Mouse (Mus musculus): ENCODE measurements around the gene Gm49320. TPM values are rescaled to one million over a fixed set of nuclear protein-coding genes. Genes with fewer than 3 reads are reported as not detected.
A peak's percentile ranks its signal among the peaks of the same experiment; 100 is the strongest.

Gene Gm49320
- total and polyA plus RNA-seq, 2 experiments from 2014 or later, result 0.74 TPM; not detected in 1

- TF ChIP-seq CTCF (IDR thresholded peaks at IDR 0.05; ENCODE audit: low read depth), result no peak
- Histone ChIP-seq H3K4me2 (ENCODE audit: low read depth, low read length) (no peak overlapping the region), H3K36me3 (ENCODE audit: insufficient read depth, low read length) (peaks cover 64% of the 10 kb centered on the region), H3K27ac (no peak overlapping the region), H3K9me3 (ENCODE audit: low read length) (no peaks in the 10 kb centered on the region), H3K9ac (replicated peaks; ENCODE audit: low read length) (no peak overlapping the region), H3K27me3 (ENCODE audit: insufficient read depth, low read length) (no peaks in the 10 kb centered on the region), H3K4me1 (ENCODE audit: insufficient read depth, low read length) (peaks cover 6% of the 10 kb centered on the region), H3K4me3 (ENCODE audit: low read length) (no peak overlapping the region)
- DNase-seq (ENCODE audit: low spot score), result no peak
- WGBS, result 92% methylated on average over 5 of the region's 5 CpGs
- ATAC-seq, result no peak
These were observed 6.4 kb downstream of the Gm49320 start for GRCm38 (mm10) chr8:4245061-4245460.

GRCm38 (mm10) chr8:4245737-4246136 is 7.1 kb downstream of the Gm49320 start:
- peaks cover 64% of the 10 kb centered on the region for H3K36me3 ChIP-seq (ENCODE audit: insufficient read depth, low read length)

DNA sequence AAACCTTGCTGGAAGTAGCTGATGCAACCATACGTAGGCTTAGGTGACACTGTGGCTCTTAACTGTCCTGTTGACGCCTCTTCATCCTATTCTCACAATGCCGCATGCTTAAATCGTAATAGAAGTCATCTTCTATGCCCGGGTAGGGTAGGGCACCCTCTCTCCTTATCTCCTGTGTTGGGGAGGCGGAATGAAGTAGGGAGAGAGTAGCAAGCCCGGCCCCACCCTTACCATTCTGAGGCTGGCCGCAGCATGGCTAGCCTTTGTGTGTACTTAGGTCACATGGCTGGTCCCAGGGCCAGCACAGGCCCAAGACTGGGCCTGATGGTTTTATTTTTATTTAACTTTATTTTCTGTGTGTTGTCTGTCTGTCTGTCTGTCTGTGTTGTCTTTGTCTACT is 8.6 kb downstream of the Gm49320 start:
- Histone ChIP-seq H3K9ac (replicated peaks; ENCODE audit: low read length) (no peak overlapping the region), H3K27ac (no peak overlapping the region), H3K36me3 (ENCODE audit: insufficient read depth, low read length) (peaks cover 54% of the 10 kb centered on the region), H3K4me2 (ENCODE audit: low read depth, low read length) (no peak overlapping the region), H3K27me3 (ENCODE audit: insufficient read depth, low read length) (no peaks in the 10 kb centered on the region), H3K4me1 (ENCODE audit: insufficient read depth, low read length) (no peaks in the 10 kb centered on the region), H3K9me3 (ENCODE audit: low read length) (no peaks in the 10 kb centered on the region), H3K4me3 (ENCODE audit: low read length) (no peak overlapping the region)
- TF ChIP-seq CTCF (IDR thresholded peaks at IDR 0.05; ENCODE audit: low read depth), result no peak
- DNase-seq (ENCODE audit: low spot score), result no peak
- ATAC-seq, result no peak
- WGBS, result 94% methylated on average over 8 of the region's 8 CpGs

More at GRCm38 (mm10) chr8:4245737-4246136, 7.1 kb downstream of the Gm49320 start:
- peaks cover 2% of the 10 kb centered on the region; the same call in 1 of the 2 replicates for H3K4me1 ChIP-seq (ENCODE audit: insufficient read depth, low read length)
- 75% methylated on average over 13 of the region's 13 CpGs for WGBS
- no peak overlapping the region for H3K27ac ChIP-seq
- H3K27me3 ChIP-seq (ENCODE audit: insufficient read depth, low read length), result no peaks in the 10 kb centered on the region
- DNase-seq (ENCODE audit: low spot score) (no peak), ATAC-seq (no peak)
- H3K4me3 ChIP-seq (ENCODE audit: low read length), result no peak overlapping the region
- H3K9me3 ChIP-seq (ENCODE audit: low read length), result no peaks in the 10 kb centered on the region
- H3K9ac ChIP-seq (replicated peaks; ENCODE audit: low read length), result no peak overlapping the region
- no peak for TF ChIP-seq CTCF (IDR thresholded peaks at IDR 0.05; ENCODE audit: low read depth)
- H3K4me2 ChIP-seq (ENCODE audit: low read depth, low read length), result no peak overlapping the region

DNA sequence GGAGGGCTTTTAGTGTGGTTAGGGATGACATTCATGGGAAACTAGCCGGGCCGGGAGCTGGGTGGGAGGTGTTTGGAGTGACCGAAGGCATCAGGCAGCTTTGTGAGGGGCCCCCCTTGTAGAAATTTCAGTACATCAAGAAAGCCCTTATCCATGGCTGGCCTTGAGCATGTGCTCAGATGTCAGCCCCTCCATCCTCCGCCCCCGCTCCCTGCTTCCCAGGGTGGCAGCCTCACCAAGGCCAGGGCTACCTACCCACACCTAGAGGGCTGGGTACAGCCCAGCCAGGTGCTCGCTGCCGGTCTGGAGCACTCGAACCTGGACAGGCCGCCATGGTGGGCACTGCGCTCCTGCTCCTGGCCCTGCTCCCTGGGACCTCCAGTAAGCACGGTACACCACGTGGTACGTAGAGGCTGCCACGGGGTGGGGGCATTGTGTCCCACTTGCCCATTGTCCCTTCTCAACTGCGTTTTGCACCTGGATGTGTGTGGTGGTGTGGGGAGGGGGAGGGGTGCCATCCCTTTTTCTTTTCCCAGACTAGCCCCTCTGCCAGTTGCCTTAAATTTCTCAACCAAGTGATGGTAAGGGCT is 9.4 kb downstream of the Gm49320 start, which contains the start of gene Tgfbr3l:
Gene Tgfbr3l, plus strand, starts transcription at position 264 of the 590 bp plus-strand sequence.
- no peaks in the 10 kb centered on the region; the same call in 1 of the 2 replicates for H3K4me1 ChIP-seq (ENCODE audit: insufficient read depth, low read length)
- no peak within 1 kb of the TSS for H3K9ac ChIP-seq (replicated peaks; ENCODE audit: low read length)
- no peak for ATAC-seq
- H3K4me2 ChIP-seq (ENCODE audit: low read depth, low read length), result no peak within 1 kb of the TSS
- DNase-seq (ENCODE audit: low spot score), result no peak
- 0 out of 2 replicates have a peak within 1 kb of the TSS, but pooled peaks have one; percentile 2 for H3K27ac ChIP-seq
- TF ChIP-seq CTCF (IDR thresholded peaks at IDR 0.05; ENCODE audit: low read depth), result no peak
- no peaks in the 10 kb centered on the region for H3K27me3 ChIP-seq (ENCODE audit: insufficient read depth, low read length)
- no peaks in the 10 kb centered on the region for H3K9me3 ChIP-seq (ENCODE audit: low read length)
- no peak within 1 kb of the TSS for H3K4me3 ChIP-seq (ENCODE audit: low read length)
- 81% methylated on average over 15 of the region's 15 CpGs for WGBS
- peaks cover 49% of the 10 kb centered on the region for H3K36me3 ChIP-seq (ENCODE audit: insufficient read depth, low read length)

GRCm38 (mm10) chr8:4249213-4249612 is 10.5 kb downstream of the Gm49320 start:
- no peak for TF ChIP-seq CTCF (IDR thresholded peaks at IDR 0.05; ENCODE audit: low read depth)
- WGBS, result 24% methylated on average over 29 of the region's 29 CpGs
- H3K4me2 ChIP-seq (ENCODE audit: low read depth, low read length), result no peak overlapping the region
- H3K36me3 ChIP-seq (ENCODE audit: insufficient read depth, low read length), result peaks cover 37% of the 10 kb centered on the region
- DNase-seq (ENCODE audit: low spot score) (no peak), ATAC-seq (no peak)
- no peaks in the 10 kb centered on the region for H3K9me3 ChIP-seq (ENCODE audit: low read length)
- H3K4me3 ChIP-seq (ENCODE audit: low read length), result no peak overlapping the region
- H3K4me1 ChIP-seq (ENCODE audit: insufficient read depth, low read length), result no peaks in the 10 kb centered on the region; the same call in 1 of the 2 replicates
- 0 out of 2 replicates have a peak overlapping the region, but pooled peaks have one; percentile 2 for H3K27ac ChIP-seq
- no peak overlapping the region for H3K9ac ChIP-seq (replicated peaks; ENCODE audit: low read length)
- H3K27me3 ChIP-seq (ENCODE audit: insufficient read depth, low read length), result no peaks in the 10 kb centered on the region

DNA sequence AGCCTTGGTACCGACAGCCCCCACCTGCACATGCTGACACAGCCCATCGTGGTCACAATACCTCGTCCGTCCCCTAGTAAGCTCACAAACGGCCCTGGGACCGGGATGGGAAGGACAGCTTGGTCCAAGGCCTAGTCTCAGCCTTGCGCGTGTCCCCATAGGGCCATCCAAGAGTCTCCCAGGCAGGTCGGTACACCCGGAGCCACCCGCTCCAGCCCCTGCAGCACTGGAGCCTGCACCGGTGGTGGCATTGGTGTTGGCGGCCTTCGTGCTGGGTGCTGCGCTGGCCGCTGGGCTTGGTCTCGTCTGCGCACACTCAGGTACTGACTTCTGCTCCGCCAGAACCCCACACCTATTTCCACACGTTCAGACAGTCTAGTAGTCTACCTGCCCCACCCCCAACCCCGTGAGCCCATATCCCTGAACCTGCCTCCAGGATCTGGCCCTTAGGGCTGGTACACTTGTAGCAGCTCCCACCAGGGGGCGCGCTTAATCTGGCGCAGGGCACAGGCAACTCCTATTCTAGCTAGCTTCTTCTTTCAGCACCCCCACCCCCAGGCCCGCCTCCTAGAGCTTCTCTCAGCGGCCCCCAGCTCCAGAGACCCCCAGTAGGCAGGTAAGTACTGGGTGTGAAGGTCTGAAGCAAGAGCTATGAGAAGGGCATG is 11.8 kb downstream of the Gm49320 start:
- DNase-seq (ENCODE audit: low spot score), result peak; percentile 84
- ATAC-seq, result peak; percentile 18
- no peak overlapping the region for H3K4me3 ChIP-seq (ENCODE audit: low read length)
- H3K9ac ChIP-seq (replicated peaks; ENCODE audit: low read length), result no peak overlapping the region
- no peaks in the 10 kb centered on the region for H3K9me3 ChIP-seq (ENCODE audit: low read length)
- WGBS, result 34% methylated on average over 26 of the region's 26 CpGs
- H3K36me3 ChIP-seq (ENCODE audit: insufficient read depth, low read length), result peaks cover 37% of the 10 kb centered on the region; the same call in 1 of the 2 replicates
- H3K27ac ChIP-seq, result no peak overlapping the region
- H3K4me2 ChIP-seq (ENCODE audit: low read depth, low read length), result no peak overlapping the region
- H3K4me1 ChIP-seq (ENCODE audit: insufficient read depth, low read length), result no peaks in the 10 kb centered on the region; the same call in 1 of the 2 replicates
- no peaks in the 10 kb centered on the region for H3K27me3 ChIP-seq (ENCODE audit: insufficient read depth, low read length)
- peak; percentile 83 for TF ChIP-seq CTCF (IDR thresholded peaks at IDR 0.05; ENCODE audit: low read depth)
